Mouse (Mus musculus) forebrain, embryonic 12.5 days (tissue): ENCODE data around the gene Olfr649. TPM values are rescaled to one million over a fixed set of nuclear protein-coding genes. Genes with fewer than 3 reads are reported as not detected.

ENCODE experiments used
- ATAC-seq: fragments of 200-750 bp; cut with Nextera tagmentation; 2 replicates; pipeline ENCODE4 v1.8.0; 2017; ENCODE audit warnings: moderate TSS enrichment; ENCODE audit not compliant: low FRiP score
- H3K27ac ChIP-seq: fragments of 300-500 bp; sonication (generic); 2 replicates; pipeline ENCODE4 v1.5.1; 2016; ENCODE audit warnings: mild to moderate bottlenecking
- H3K27me3 ChIP-seq: fragments of 300-500 bp; sonication (generic); 2 replicates; pipeline ENCODE4 v1.6.1; 2016; ENCODE audit warnings: mild to moderate bottlenecking
- H3K36me3 ChIP-seq: fragments of 300-500 bp; sonication (generic); replicated peaks from 2 replicates; pipeline ENCODE4 v1.6.1; 2016; ENCODE audit warnings: mild to moderate bottlenecking
- H3K4me1 ChIP-seq: fragments of 300-500 bp; sonication (generic); 2 replicates; pipeline ENCODE4 v1.6.1; 2016
- H3K4me2 ChIP-seq: fragments of 300-500 bp; sonication (generic); 2 replicates; pipeline ENCODE4 v1.6.1; 2016; ENCODE audit warnings: mild to moderate bottlenecking, moderate library complexity
- H3K4me3 ChIP-seq: fragments of 300-500 bp; sonication (generic); replicated peaks from 2 replicates; pipeline ENCODE4 v1.5.1; 2016; ENCODE audit warnings: mild to moderate bottlenecking
- H3K9ac ChIP-seq: fragments of 300-500 bp; sonication (generic); 2 replicates; pipeline ENCODE4 v1.6.1; 2016; ENCODE audit warnings: mild to moderate bottlenecking
- H3K9me3 ChIP-seq: fragments of 300-500 bp; sonication (generic); 2 replicates; pipeline ENCODE4 v1.6.1; 2016
- WGBS: fragments of 180-500 bp; shearing (Covaris S2); methylation state at CpG from one replicate; pipeline ENCODE4 v1.1.7; 2016; 5-methylcytosine and 5-hydroxymethylcytosine counted together
- polyA plus RNA-seq: library from polyadenylated mRNA; unstranded; fragments of >200 nt; fragmentation: Nextera tagmentation; extraction: Ambion mirVana; gene quantifications from 2 replicates; pipeline ENCODE4 v1.2.1, GENCODE M21; 2016

Gene Olfr649
- polyA plus RNA-seq, 1 experiment from 2014 or later: not detected

GRCm38 (mm10) chr7:104179074-104179473, 16.7 kb downstream of the Olfr649 start:
- Histone ChIP-seq H3K4me1 (no peaks in the 10 kb centered on the region), H3K4me3 (no peak overlapping the region), H3K27ac (no peak overlapping the region), H3K36me3 (no peaks in the 10 kb centered on the region), H3K9me3 (no peaks in the 10 kb centered on the region), H3K9ac (no peak overlapping the region), H3K4me2 (no peak overlapping the region), H3K27me3 (no peaks in the 10 kb centered on the region)
- 79% methylated on average over 1 of the region's 1 CpGs for WGBS
- ATAC-seq: no peak

GRCm38 (mm10) chr7:104178422-104179054, 17.2 kb downstream of the Olfr649 start:
- H3K27me3 ChIP-seq: no peaks in the 10 kb centered on the region
- no peak overlapping the region for H3K9ac ChIP-seq
- no peaks in the 10 kb centered on the region for H3K36me3 ChIP-seq
- no peak overlapping the region for H3K4me3 ChIP-seq
- no peaks in the 10 kb centered on the region for H3K4me1 ChIP-seq
- H3K9me3 ChIP-seq: no peaks in the 10 kb centered on the region
- no peak overlapping the region for H3K27ac ChIP-seq
- 73% methylated on average over 5 of the region's 5 CpGs for WGBS
- H3K4me2 ChIP-seq: no peak overlapping the region
- no peak for ATAC-seq

GRCm38 (mm10) chr7:104175085-104175484, 20.7 kb downstream of the Olfr649 start:
- no peak overlapping the region for H3K27ac ChIP-seq
- H3K9ac ChIP-seq: no peak overlapping the region
- 27% methylated on average over 1 of the region's 1 CpGs for WGBS
- H3K9me3 ChIP-seq: no peaks in the 10 kb centered on the region
- no peaks in the 10 kb centered on the region for H3K27me3 ChIP-seq
- no peaks in the 10 kb centered on the region for H3K4me1 ChIP-seq
- no peak overlapping the region for H3K4me2 ChIP-seq
- no peak for ATAC-seq
- no peak overlapping the region for H3K4me3 ChIP-seq
- no peaks in the 10 kb centered on the region for H3K36me3 ChIP-seq

GRCm38 (mm10) chr7:104169634-104170204, 26.1 kb downstream of the Olfr649 start:
- Histone ChIP-seq H3K4me1 (no peaks in the 10 kb centered on the region), H3K36me3 (no peaks in the 10 kb centered on the region), H3K4me2 (no peak overlapping the region), H3K4me3 (no peak overlapping the region), H3K27me3 (no peaks in the 10 kb centered on the region), H3K27ac (no peak overlapping the region), H3K9ac (no peak overlapping the region), H3K9me3 (no peaks in the 10 kb centered on the region)
- 88% methylated on average over 6 of the region's 6 CpGs for WGBS
- ATAC-seq: no peak

- Histone ChIP-seq H3K4me3 (no peak overlapping the region), H3K9ac (no peak overlapping the region)
Measured at GRCm38 (mm10) chr7:104167105-104167504, 28.7 kb downstream of the Olfr649 start.

GRCm38 (mm10) chr7:104150456-104150855, 45.3 kb downstream of the Olfr649 start, which contains the start of gene Ubqlnl:
TSS of gene Ubqlnl (minus strand) at chr7:104150556.
- H3K4me3 ChIP-seq: no peak within 1 kb of the TSS
- H3K27me3 ChIP-seq: no peaks in the 10 kb centered on the region
- H3K4me1 ChIP-seq: no peaks in the 10 kb centered on the region
- no peak within 1 kb of the TSS for H3K27ac ChIP-seq
- no peak for ATAC-seq
- no peaks in the 10 kb centered on the region for H3K36me3 ChIP-seq
- H3K4me2 ChIP-seq: no peak within 1 kb of the TSS
- no peaks in the 10 kb centered on the region for H3K9me3 ChIP-seq
- H3K9ac ChIP-seq: no peak within 1 kb of the TSS
- WGBS: 86% methylated on average over 2 of the region's 2 CpGs

More at GRCm38 (mm10) chr7:104167105-104167504, 28.7 kb downstream of the Olfr649 start:
- no peaks in the 10 kb centered on the region for H3K27me3 ChIP-seq
- no peak for ATAC-seq
- no peaks in the 10 kb centered on the region for H3K9me3 ChIP-seq
- 85% methylated on average over 6 of the region's 6 CpGs for WGBS
- no peak overlapping the region for H3K27ac ChIP-seq
- no peak overlapping the region for H3K4me2 ChIP-seq
- no peaks in the 10 kb centered on the region for H3K4me1 ChIP-seq
- H3K36me3 ChIP-seq: no peaks in the 10 kb centered on the region

GRCm38 (mm10) chr7:104143179-104143578, 52.6 kb downstream of the Olfr649 start, which contains the start of gene Ubqln3:
TSS of gene Ubqln3 (minus strand) at chr7:104143279.
- no peak for ATAC-seq
- Histone ChIP-seq H3K36me3 (no peaks in the 10 kb centered on the region), H3K4me3 (no peak within 1 kb of the TSS), H3K4me1 (no peaks in the 10 kb centered on the region), H3K9me3 (no peaks in the 10 kb centered on the region), H3K27me3 (no peaks in the 10 kb centered on the region), H3K9ac (no peak within 1 kb of the TSS), H3K4me2 (no peak within 1 kb of the TSS), H3K27ac (no peak within 1 kb of the TSS)
- WGBS: 75% methylated on average over 3 of the region's 3 CpGs

Other genes with a start within 250 kb of the Olfr649 start
- gene Olfr635, start 224.8 kb downstream of the Olfr649 start, polyA plus RNA-seq: not detected in 2 replicates
- not detected in 2 replicates for gene Olfr638, start 197.2 kb downstream of the Olfr649 start, polyA plus RNA-seq
- 0.04 TPM in 1 of 2 replicates, not detected in the other for gene Olfr639, start 178.7 kb downstream of the Olfr649 start, polyA plus RNA-seq
- not detected in 2 replicates for gene Olfr640, start 170.4 kb downstream of the Olfr649 start, polyA plus RNA-seq
- not detected in 2 replicates for gene Olfr641, start 160.5 kb downstream of the Olfr649 start, polyA plus RNA-seq
- not detected in 2 replicates for gene Olfr642, start 143.3 kb downstream of the Olfr649 start, polyA plus RNA-seq
- not detected in 2 replicates for gene 4930516K23Rik, start 134.5 kb downstream of the Olfr649 start, polyA plus RNA-seq
- gene Olfr644, start 124.1 kb downstream of the Olfr649 start, polyA plus RNA-seq: not detected in 2 replicates
- gene Olfr645, start 110.5 kb downstream of the Olfr649 start, polyA plus RNA-seq: not detected in 2 replicates
- gene Olfr646, start 91.1 kb downstream of the Olfr649 start, polyA plus RNA-seq: not detected in 2 replicates
- gene Ubqln5, start 66.2 kb downstream of the Olfr649 start, polyA plus RNA-seq: not detected in 2 replicates
- not detected in 2 replicates for gene Olfr643, start 58.6 kb downstream of the Olfr649 start, polyA plus RNA-seq
- not detected in 2 replicates for gene Ubqln3, start 52.7 kb downstream of the Olfr649 start, polyA plus RNA-seq
- gene Ubqlnl, start 45.4 kb downstream of the Olfr649 start, polyA plus RNA-seq: not detected in 2 replicates
- not detected in 2 replicates for gene Olfm5, start 31.2 kb downstream of the Olfr649 start, polyA plus RNA-seq
- 0.41 and 0.51 TPM in 2 replicates for gene Olfr648, start 12.6 kb downstream of the Olfr649 start, polyA plus RNA-seq
- 0.62 and 1.1 TPM in 2 replicates for gene Trim6, start 22.8 kb upstream of the Olfr649 start, polyA plus RNA-seq
- gene Trim34a, start 48.5 kb upstream of the Olfr649 start, polyA plus RNA-seq: 0.53 and 1.1 TPM in 2 replicates
- 0.05 TPM in 1 of 2 replicates, not detected in the other for gene Trim5, start 92.1 kb upstream of the Olfr649 start, polyA plus RNA-seq
- 1.4 and 1.9 TPM in 2 replicates for gene Trim12a, start 119.5 kb upstream of the Olfr649 start, polyA plus RNA-seq
- gene Trim34b, start 133.5 kb upstream of the Olfr649 start, polyA plus RNA-seq: not detected in 2 replicates
- 0.55 and 0.83 TPM in 2 replicates for gene Trim12c, start 157.4 kb upstream of the Olfr649 start, polyA plus RNA-seq
- not detected in 2 replicates for gene Trim30b, start 173.9 kb upstream of the Olfr649 start, polyA plus RNA-seq
- not detected in 2 replicates for gene Trim30c, start 204.9 kb upstream of the Olfr649 start, polyA plus RNA-seq